Mouse (Mus musculus) gastrocnemius, adult 2 months (tissue): ENCODE measurements around the gene Chst1. TPM values are rescaled to one million over a fixed set of nuclear protein-coding genes. Genes with fewer than 3 reads are reported as not detected.

Source experiments
- DNase-seq: peaks from one replicate; pipeline ENCODE4 v3.0.0; 2022
- H3K27ac ChIP-seq: fragments of 200-600 bp; 2 replicates; pipeline ENCODE4 v1.8.1; 2022; ENCODE audit warnings: mild to moderate bottlenecking
- H3K4me3 ChIP-seq: fragments of 200-600 bp; 2 replicates; pipeline ENCODE4 v1.8.1; 2022; ENCODE audit warnings: mild to moderate bottlenecking, moderate library complexity
- CTCF ChIP-seq: fragments of 200-600 bp; IDR thresholded peaks from 2 replicates; pipeline ENCODE4 v1.8.1; 2022; ENCODE audit warnings: antibody characterized with exemption, mild to moderate bottlenecking, moderate library complexity
- intact Hi-C: fragments of 180-260 bp; cut with DNase I; formaldehyde crosslinking; loops from one replicate; pipeline ENCODE4 v1.15.1; 2025
- total RNA-seq, 2 experiments: library from RNA; stranded (reverse); gene quantifications; 2 replicates each; pipeline ENCODE4 v1.2.3; 2021

The Chst1 gene
- total RNA-seq, 2 experiments from 2014 or later, result 0.71 to 1.8 TPM

GRCm38 (mm10) chr2:92601246-92601645 is 1.7 kb downstream of the Chst1 start:
- TF ChIP-seq CTCF, result no peak
- no peak overlapping the region for H3K27ac ChIP-seq
- DNase-seq, result no peak
- H3K4me3 ChIP-seq, result peak overlapping the region; percentile 78
- intact Hi-C loops, result no loop called here

DNA sequence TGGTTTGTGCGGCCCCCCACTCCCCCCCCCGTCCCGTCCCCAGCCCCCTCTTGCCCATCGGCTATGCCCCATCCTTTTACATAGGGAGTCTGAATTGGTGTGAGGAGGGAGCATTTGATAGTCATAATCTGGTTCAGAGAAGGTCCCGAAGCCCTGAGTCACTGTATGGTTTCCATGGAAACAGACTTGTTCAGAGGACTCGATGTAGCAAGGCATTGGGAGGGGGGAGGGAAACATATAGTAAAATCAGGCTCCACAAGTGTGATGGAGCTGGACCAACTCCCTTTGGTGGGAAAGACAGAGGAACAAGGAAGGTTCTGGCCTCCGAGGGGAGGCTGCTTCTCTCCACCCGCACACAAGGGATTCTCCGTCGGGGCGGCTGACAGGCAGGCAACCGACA is 2.6 kb downstream of the Chst1 start:
- no peak for TF ChIP-seq CTCF
- H3K27ac ChIP-seq, result no peak overlapping the region
- no peak overlapping the region for H3K4me3 ChIP-seq
- no peak for DNase-seq
- intact Hi-C loops, result no loop called here

GRCm38 (mm10) chr2:92603591-92603990 is 4.1 kb downstream of the Chst1 start:
- Histone ChIP-seq H3K27ac (no peak overlapping the region), H3K4me3 (no peak overlapping the region)
- DNase-seq, result no peak
- intact Hi-C loops, result no loop called here
- TF ChIP-seq CTCF, result no peak

DNA sequence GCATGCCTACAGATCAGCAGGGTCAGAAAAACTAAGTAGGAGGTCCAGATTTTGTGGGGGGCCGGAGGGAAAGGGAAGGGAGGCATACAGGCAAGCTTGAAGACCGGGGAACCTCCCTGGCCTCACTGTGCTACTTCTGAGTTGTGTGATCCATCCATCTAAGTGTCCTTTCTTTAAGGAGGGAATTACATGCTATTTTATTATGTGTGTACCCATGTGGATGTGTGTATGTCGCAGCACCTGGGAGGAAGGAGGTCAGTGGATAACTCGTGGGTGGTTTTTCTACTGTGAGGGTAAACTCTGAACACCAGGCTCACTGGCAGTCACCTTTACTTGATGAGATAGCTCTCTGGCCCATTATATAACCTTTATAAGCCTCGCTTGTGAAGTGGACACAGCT is 5.1 kb downstream of the Chst1 start:
- intact Hi-C loops, result no loop called here
- TF ChIP-seq CTCF, result no peak
- Histone ChIP-seq H3K4me3 (no peak overlapping the region), H3K27ac (no peak overlapping the region)
- DNase-seq, result no peak

DNA sequence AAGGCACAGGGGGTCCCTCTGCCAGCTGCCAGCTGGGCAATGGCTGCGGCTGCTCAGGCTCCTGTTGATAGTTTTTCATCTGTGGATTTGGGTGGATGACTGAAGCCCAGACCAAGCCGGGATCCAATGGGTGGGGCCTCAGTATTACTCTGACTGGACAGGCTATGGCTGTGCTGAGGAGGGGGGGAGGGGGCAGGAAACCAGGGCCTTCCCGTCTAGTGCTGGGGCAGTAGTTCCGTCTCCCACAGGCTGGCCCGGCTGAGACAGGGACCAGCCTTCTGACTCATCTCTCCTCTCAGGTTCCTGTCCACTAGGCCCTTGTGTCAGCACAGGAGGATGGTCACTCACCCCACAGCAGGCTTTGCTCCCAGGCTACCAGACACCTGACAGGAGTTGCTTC is 6.5 kb downstream of the Chst1 start:
- TF ChIP-seq CTCF, result no peak
- intact Hi-C loops, result loop anchor here (5.0 kb wide), 1 partner anchor 86 kb away; no protein-coding TSS in a partner anchor
- Histone ChIP-seq H3K4me3 (no peak overlapping the region), H3K27ac (no peak overlapping the region)
- DNase-seq, result peak; percentile 45

- no peak for TF ChIP-seq CTCF
- intact Hi-C loops, result loop anchor here (5.0 kb wide), 1 partner anchor 85 kb away; no protein-coding TSS in a partner anchor
- no peak overlapping the region for H3K27ac ChIP-seq
- DNase-seq, result no peak
- no peak overlapping the region for H3K4me3 ChIP-seq
Observed at GRCm38 (mm10) chr2:92607153-92607552, 7.6 kb downstream of the Chst1 start.

GRCm38 (mm10) chr2:92607592-92607991 is 8.1 kb downstream of the Chst1 start:
- DNase-seq, result no peak
- intact Hi-C loops, result loop anchor here (5.0 kb wide), 1 partner anchor 85 kb away; no protein-coding TSS in a partner anchor
- TF ChIP-seq CTCF, result no peak
- Histone ChIP-seq H3K4me3 (no peak overlapping the region), H3K27ac (no peak overlapping the region)

- TF ChIP-seq CTCF, result no peak
- Histone ChIP-seq H3K4me3 (no peak overlapping the region), H3K27ac (no peak overlapping the region)
- DNase-seq, result no peak
- intact Hi-C loops, result loop anchor here (5.0 kb wide), 1 partner anchor 84 kb away; no protein-coding TSS in a partner anchor
Observed at GRCm38 (mm10) chr2:92608013-92608619, 8.6 kb downstream of the Chst1 start.

DNA sequence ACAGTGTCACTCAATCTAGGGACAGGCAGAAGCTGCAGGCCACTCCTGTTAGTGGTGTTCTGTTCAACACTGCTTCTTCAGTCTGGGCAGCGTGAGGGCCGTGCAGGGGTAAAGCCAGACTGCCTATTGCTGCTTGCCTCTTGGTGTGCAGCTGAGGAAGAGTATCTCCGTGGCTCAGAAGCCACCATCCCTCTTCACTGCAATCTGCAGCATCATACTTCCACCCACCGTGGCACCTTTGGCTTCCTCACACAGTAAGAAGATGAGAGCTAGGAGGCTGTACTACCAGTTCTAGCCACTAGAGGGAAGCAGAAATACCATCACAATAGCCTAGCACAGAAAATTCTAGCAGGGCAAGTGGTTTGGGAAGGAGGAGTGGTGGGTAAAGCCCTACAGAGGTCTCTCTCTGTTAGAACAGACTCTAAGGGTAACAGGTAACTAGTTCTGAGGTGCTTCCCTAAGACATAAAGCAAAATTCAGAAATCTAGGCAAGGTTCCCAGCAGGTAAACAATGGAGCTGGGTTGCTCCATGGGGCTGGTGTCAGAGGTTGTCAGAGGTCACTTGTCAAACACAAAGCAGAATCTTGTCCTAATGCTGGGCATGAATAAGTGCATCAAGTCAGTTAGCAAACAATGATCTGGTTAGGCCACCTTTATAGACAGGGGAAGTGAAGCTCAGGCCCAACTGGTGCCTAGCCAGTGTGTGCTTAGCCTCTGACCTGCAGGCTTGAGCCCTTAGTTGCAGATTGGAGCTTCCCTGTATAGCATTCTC is 9.5 kb downstream of the Chst1 start:
- no peak for DNase-seq
- peak; percentile 92 for TF ChIP-seq CTCF
- no peak overlapping the region for H3K27ac ChIP-seq
- intact Hi-C loops, result loop anchor here (1.0 to 5.0 kb wide), 2 partner anchors 83 to 201 kb away; no protein-coding TSS in a partner anchor
- no peak overlapping the region for H3K4me3 ChIP-seq

- Histone ChIP-seq H3K27ac (no peak overlapping the region), H3K4me3 (no peak overlapping the region)
- intact Hi-C loops, result loop anchor here (1.0 to 5.0 kb wide), 3 partner anchors 82 to 200 kb away; no protein-coding TSS in a partner anchor
- no peak for DNase-seq
- TF ChIP-seq CTCF, result no peak
Observed at GRCm38 (mm10) chr2:92609704-92610379, 10.3 kb downstream of the Chst1 start.

- intact Hi-C loops, result loop anchor here (5.0 kb wide), 1 partner anchor 129 kb away; no protein-coding TSS in a partner anchor
- Histone ChIP-seq H3K27ac (no peak overlapping the region), H3K4me3 (no peak overlapping the region)
- no peak for TF ChIP-seq CTCF
- no peak for DNase-seq
Observed at GRCm38 (mm10) chr2:92613645-92614044, 14.1 kb downstream of the Chst1 start.

- intact Hi-C loops, result loop anchor here (5.0 kb wide), 1 partner anchor 128 kb away; no protein-coding TSS in a partner anchor
- Histone ChIP-seq H3K27ac (no peak overlapping the region), H3K4me3 (no peak overlapping the region)
- TF ChIP-seq CTCF, result no peak
- no peak for DNase-seq
Observed at GRCm38 (mm10) chr2:92614106-92614505, 14.6 kb downstream of the Chst1 start.
